Mouse (Mus musculus): Measurements from ENCODE around the gene Usp37. TPM values are rescaled to one million over a fixed set of nuclear protein-coding genes. Genes with fewer than 3 reads are reported as not detected.
"Not testable (repeated sequence)": the region's sequence is repeated elsewhere in the genome, so short reads cannot be mapped to it uniquely, and the experiment has no call there.

The Usp37 gene
- polyA plus RNA-seq, 1 experiment = 4.3 TPM

- H3K27me3 ChIP-seq (replicated peaks; ENCODE audit: control insufficient read depth, insufficient read depth, low read length) = no peaks in the 10 kb centered on the region
- H3K4me3 ChIP-seq (ENCODE audit: insufficient read depth, low read depth, low read length) = no peak overlapping the region
- peaks cover 5% of the 10 kb centered on the region; the same call in 1 of the 2 replicates for H3K36me3 ChIP-seq (ENCODE audit: control insufficient read depth, insufficient read depth, low read length)
- 89% methylated on average over 6 of the region's 6 CpGs for WGBS
- H3K27ac ChIP-seq (ENCODE audit: insufficient read depth, low read depth, low read length) = no peak overlapping the region
- TF ChIP-seq POLR2A (IDR thresholded peaks at IDR 0.05; ENCODE audit: low read depth, low read length) (no peak), CTCF (conservative IDR thresholded peaks at IDR 0.05; ENCODE audit: insufficient read depth, insufficient read length, low read depth, low read length) (no peak)
- no peak for DNase-seq
- no peaks in the 10 kb centered on the region for H3K4me1 ChIP-seq (ENCODE audit: control insufficient read depth, insufficient read depth, low read length)
These were observed 21.8 kb upstream of the Usp37 start for GRCm38 (mm10) chr1:74565834-74566233.

GRCm38 (mm10) chr1:74559061-74559460 is 15.0 kb upstream of the Usp37 start:
- WGBS = 83% methylated on average over 5 of the region's 5 CpGs
- no peak for DNase-seq
- TF ChIP-seq CTCF (conservative IDR thresholded peaks at IDR 0.05; ENCODE audit: insufficient read depth, insufficient read length, low read depth, low read length) = no peak
- TF ChIP-seq POLR2A (IDR thresholded peaks at IDR 0.05; ENCODE audit: low read depth, low read length) = no peak
- Histone ChIP-seq H3K36me3 (ENCODE audit: control insufficient read depth, insufficient read depth, low read length) (no peaks in the 10 kb centered on the region), H3K4me3 (ENCODE audit: insufficient read depth, low read depth, low read length) (no peak overlapping the region), H3K4me1 (ENCODE audit: control insufficient read depth, insufficient read depth, low read length) (no peaks in the 10 kb centered on the region), H3K27ac (ENCODE audit: insufficient read depth, low read depth, low read length) (no peak overlapping the region), H3K27me3 (replicated peaks; ENCODE audit: control insufficient read depth, insufficient read depth, low read length) (no peaks in the 10 kb centered on the region)

GRCm38 (mm10) chr1:74542451-74542961 is 1.6 kb downstream of the Usp37 start, which contains the start of gene Plcd4:
TSS of gene Plcd4 (plus strand) at chr1:74542888.
- Histone ChIP-seq H3K4me3 (ENCODE audit: insufficient read depth, low read depth, low read length) (peak within 1 kb of the TSS; percentile 25), H3K27ac (ENCODE audit: insufficient read depth, low read depth, low read length) (no peak within 1 kb of the TSS), H3K27me3 (replicated peaks; ENCODE audit: control insufficient read depth, insufficient read depth, low read length) (no peaks in the 10 kb centered on the region), H3K4me1 (ENCODE audit: control insufficient read depth, insufficient read depth, low read length) (no peaks in the 10 kb centered on the region), H3K36me3 (ENCODE audit: control insufficient read depth, insufficient read depth, low read length) (no peaks in the 10 kb centered on the region)
- peak; percentile 56 for DNase-seq
- 7% methylated on average over 6 of the region's 6 CpGs for WGBS
- TF ChIP-seq POLR2A (IDR thresholded peaks at IDR 0.05; ENCODE audit: low read depth, low read length) (no peak), CTCF (conservative IDR thresholded peaks at IDR 0.05; ENCODE audit: insufficient read depth, insufficient read length, low read depth, low read length) (no peak)

- Histone ChIP-seq H3K27me3 (replicated peaks; ENCODE audit: control insufficient read depth, insufficient read depth, low read length) (no peaks in the 10 kb centered on the region), H3K4me1 (ENCODE audit: control insufficient read depth, insufficient read depth, low read length) (no peaks in the 10 kb centered on the region), H3K4me3 (ENCODE audit: insufficient read depth, low read depth, low read length) (no peak overlapping the region), H3K36me3 (ENCODE audit: control insufficient read depth, insufficient read depth, low read length) (no peaks in the 10 kb centered on the region), H3K27ac (ENCODE audit: insufficient read depth, low read depth, low read length) (no peak overlapping the region)
- TF ChIP-seq CTCF (conservative IDR thresholded peaks at IDR 0.05; ENCODE audit: insufficient read depth, insufficient read length, low read depth, low read length) = no peak
- no peak for TF ChIP-seq POLR2A (IDR thresholded peaks at IDR 0.05; ENCODE audit: low read depth, low read length)
- DNase-seq = no peak
These were observed 5.4 kb downstream of the Usp37 start for GRCm38 (mm10) chr1:74538650-74539049.

- peak; percentile 67 for DNase-seq
- Histone ChIP-seq H3K27ac (ENCODE audit: insufficient read depth, low read depth, low read length) (no peak overlapping the region), H3K4me1 (ENCODE audit: control insufficient read depth, insufficient read depth, low read length) (peaks cover 8% of the 10 kb centered on the region; the same call in 1 of the 2 replicates), H3K27me3 (replicated peaks; ENCODE audit: control insufficient read depth, insufficient read depth, low read length) (no peaks in the 10 kb centered on the region), H3K4me3 (ENCODE audit: insufficient read depth, low read depth, low read length) (no peak overlapping the region), H3K36me3 (ENCODE audit: control insufficient read depth, insufficient read depth, low read length) (peaks cover 9% of the 10 kb centered on the region)
- TF ChIP-seq POLR2A (IDR thresholded peaks at IDR 0.05; ENCODE audit: low read depth, low read length) (no peak), CTCF (conservative IDR thresholded peaks at IDR 0.05; ENCODE audit: insufficient read depth, insufficient read length, low read depth, low read length) (no peak)
- WGBS = 49% methylated on average over 7 of the region's 7 CpGs
These were observed 15.5 kb downstream of the Usp37 start for GRCm38 (mm10) chr1:74528589-74528988.

- DNase-seq = peak; percentile 73
- no peak for TF ChIP-seq CTCF (conservative IDR thresholded peaks at IDR 0.05; ENCODE audit: insufficient read depth, insufficient read length, low read depth, low read length)
- TF ChIP-seq POLR2A (IDR thresholded peaks at IDR 0.05; ENCODE audit: low read depth, low read length) = no peak
- no peak overlapping the region for H3K4me3 ChIP-seq (ENCODE audit: insufficient read depth, low read depth, low read length)
- peaks cover 8% of the 10 kb centered on the region; the same call in 1 of the 2 replicates for H3K4me1 ChIP-seq (ENCODE audit: control insufficient read depth, insufficient read depth, low read length)
- no peak overlapping the region for H3K27ac ChIP-seq (ENCODE audit: insufficient read depth, low read depth, low read length)
- peaks cover 13% of the 10 kb centered on the region for H3K36me3 ChIP-seq (ENCODE audit: control insufficient read depth, insufficient read depth, low read length)
- WGBS = 71% methylated on average over 4 of the region's 4 CpGs
- H3K27me3 ChIP-seq (replicated peaks; ENCODE audit: control insufficient read depth, insufficient read depth, low read length) = no peaks in the 10 kb centered on the region
These were observed 19.3 kb downstream of the Usp37 start for GRCm38 (mm10) chr1:74524746-74525145.

GRCm38 (mm10) chr1:74519875-74520274 is 24.2 kb downstream of the Usp37 start:
- TF ChIP-seq CTCF (conservative IDR thresholded peaks at IDR 0.05; ENCODE audit: insufficient read depth, insufficient read length, low read depth, low read length) (no peak), POLR2A (IDR thresholded peaks at IDR 0.05; ENCODE audit: low read depth, low read length) (no peak)
- Histone ChIP-seq H3K4me1 (ENCODE audit: control insufficient read depth, insufficient read depth, low read length) (peaks cover 5% of the 10 kb centered on the region; the same call in 1 of the 2 replicates), H3K27me3 (replicated peaks; ENCODE audit: control insufficient read depth, insufficient read depth, low read length) (no peaks in the 10 kb centered on the region), H3K36me3 (ENCODE audit: control insufficient read depth, insufficient read depth, low read length) (peaks cover 10% of the 10 kb centered on the region), H3K27ac (ENCODE audit: insufficient read depth, low read depth, low read length) (no peak overlapping the region), H3K4me3 (ENCODE audit: insufficient read depth, low read depth, low read length) (no peak overlapping the region)
- DNase-seq = no peak

GRCm38 (mm10) chr1:74512999-74513398 is 31.1 kb downstream of the Usp37 start:
- not testable (repeated sequence) for H3K27me3 ChIP-seq (replicated peaks; ENCODE audit: control insufficient read depth, insufficient read depth, low read length); H3K36me3 ChIP-seq (ENCODE audit: control insufficient read depth, insufficient read depth, low read length); DNase-seq; H3K4me3 ChIP-seq (ENCODE audit: insufficient read depth, low read depth, low read length); H3K27ac ChIP-seq (ENCODE audit: insufficient read depth, low read depth, low read length)
- peaks cover 20% of the 10 kb centered on the region for H3K4me1 ChIP-seq (ENCODE audit: control insufficient read depth, insufficient read depth, low read length)
- 74% methylated on average over 1 of the region's 1 CpGs for WGBS
